Mouse (Mus musculus) thymus, postnatal 10 days (tissue): Measurements from ENCODE around the gene Kank4.
A peak's percentile ranks its signal among the peaks of the same experiment; 100 is the strongest.
"Not testable (repeated sequence)": the region's sequence is repeated elsewhere in the genome, so short reads cannot be mapped to it uniquely, and the experiment has no call there.

ENCODE experiments used
- DNase-seq, 2 experiments: peaks; one replicate each; pipeline ENCODE4 v3.0.0; 2021; ENCODE audit warnings: low spot score in 2 of 2

The Kank4 gene

DNA sequence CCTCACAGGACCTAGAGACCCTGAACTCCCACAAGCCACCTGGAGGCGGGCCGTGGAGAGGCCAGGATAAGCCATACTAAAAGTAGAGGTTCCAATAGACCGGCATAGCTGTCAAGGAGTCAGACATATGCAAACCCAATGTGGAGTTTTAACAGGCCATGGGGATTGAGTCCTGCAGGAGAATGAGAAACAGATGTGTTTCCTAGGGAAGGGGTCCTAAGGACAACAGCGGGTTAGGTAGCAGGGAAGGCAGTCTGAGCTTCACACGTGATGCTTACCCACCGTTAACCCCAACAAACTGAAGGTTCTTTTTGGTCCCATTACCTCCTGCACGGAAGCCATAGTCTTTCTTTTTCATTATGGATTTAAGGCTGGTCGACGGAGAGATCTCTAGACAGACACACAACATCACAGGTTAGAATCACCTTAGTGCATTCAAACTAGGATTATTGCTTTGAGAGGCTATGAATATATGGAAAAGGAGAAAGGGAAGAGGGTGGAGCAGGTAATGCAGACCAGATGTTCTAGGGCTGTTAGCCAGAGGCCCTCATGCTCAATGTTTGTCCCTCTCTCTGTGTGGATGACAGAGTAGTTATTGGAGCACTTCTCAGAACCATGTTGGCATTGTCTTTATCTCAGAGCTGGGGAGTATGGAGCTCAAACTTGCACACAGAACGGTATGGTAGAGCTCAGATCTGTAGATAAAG is 40.5 kb downstream of the Kank4 start:
- DNase-seq: no peak

DNA sequence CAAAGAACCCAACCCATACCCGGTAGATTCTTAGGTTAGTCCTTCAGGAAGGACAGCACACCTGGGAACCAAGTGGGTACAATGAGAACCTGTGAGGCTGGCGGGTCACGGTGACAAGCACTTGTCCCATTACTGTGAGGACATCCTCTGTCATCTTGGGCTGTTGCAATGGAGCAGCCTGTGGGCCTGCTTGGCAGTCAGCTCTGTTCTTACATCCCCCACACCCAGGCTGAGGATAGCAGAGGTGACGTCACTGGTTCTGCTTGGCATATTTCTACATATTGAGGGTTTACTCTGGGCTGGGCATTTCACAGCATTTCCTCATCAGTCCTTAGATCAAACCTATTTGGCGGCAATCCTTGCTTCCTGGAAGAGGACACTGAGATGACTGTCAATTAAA is 43.6 kb downstream of the Kank4 start:
- no peak for DNase-seq

DNA sequence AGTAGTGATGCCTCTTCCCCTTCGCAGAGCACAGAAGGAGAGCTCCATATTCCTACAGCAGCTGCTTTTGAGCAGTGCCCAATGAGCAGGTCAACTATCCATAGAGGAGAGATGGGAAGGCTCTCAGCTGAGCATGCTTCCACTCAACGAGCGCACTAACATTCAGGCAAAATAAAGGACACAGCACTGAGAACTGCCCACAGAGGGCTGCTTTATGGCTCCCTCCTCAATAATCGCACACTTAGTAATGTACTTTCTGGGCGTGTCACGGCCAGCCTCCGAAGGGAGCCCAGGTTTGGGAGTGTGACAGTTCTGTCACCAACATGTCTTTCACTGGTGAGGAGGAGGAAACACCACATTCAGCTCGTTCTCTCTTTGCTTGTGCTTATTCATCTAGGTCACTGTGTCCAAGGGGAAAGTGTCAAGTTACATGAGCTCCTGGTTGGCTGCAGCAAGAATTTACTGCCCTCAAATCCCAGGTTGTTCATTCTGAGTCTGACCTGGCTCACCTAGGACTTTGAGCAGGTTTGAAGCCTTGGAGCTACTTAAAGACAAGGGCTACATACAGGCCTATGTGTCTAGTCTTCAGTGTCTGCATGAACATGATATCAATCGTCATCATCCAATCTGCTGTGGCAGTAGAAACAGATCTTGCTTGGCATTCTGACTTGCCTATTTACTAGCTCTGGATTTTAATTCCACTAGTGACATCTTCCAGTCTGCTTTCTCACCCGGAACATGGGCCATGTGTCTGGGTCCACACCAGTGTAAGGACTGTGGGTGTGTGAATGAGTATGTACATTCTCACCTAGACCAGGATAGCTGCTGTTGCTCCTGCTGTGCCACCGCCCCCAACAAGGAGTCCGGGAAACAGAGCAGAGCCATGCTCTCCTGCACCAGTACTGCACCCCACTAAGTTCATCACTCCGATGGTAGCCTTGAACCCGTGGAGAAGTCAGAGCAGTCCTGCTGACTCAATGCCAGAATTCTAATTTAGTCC is 49.9 kb downstream of the Kank4 start:
- no peak for DNase-seq

DNA sequence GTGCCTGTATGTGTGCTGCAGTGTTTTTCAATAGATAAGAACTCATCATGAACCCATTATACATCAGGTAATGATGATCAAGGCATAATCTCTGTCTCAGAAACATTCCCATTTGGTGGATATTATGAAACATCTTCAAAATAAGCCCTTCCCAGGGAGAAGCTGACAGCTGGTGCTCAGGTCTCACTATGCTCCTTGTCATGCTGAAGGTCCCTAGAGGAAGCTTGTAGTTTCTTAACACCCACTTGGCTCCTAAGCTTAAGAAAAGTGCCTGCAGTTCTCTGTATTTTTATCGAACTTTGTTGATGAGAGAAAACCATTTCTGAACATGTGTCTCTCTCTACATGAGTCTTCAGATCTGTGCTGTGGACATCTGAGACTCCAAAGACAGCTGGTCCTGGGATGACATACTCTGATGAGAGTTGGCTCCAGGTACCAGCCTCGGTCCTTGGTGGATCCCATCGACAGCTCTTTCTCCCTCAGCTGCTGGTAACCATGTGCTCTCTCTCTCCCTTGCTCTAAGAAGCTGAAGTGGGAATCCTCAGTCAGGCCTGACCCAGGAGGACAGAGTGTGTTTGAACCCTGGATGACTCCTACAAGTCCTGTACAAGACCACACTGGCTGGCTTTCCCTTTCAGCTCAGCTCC is 58.3 kb downstream of the Kank4 start:
- DNase-seq: no peak

DNA sequence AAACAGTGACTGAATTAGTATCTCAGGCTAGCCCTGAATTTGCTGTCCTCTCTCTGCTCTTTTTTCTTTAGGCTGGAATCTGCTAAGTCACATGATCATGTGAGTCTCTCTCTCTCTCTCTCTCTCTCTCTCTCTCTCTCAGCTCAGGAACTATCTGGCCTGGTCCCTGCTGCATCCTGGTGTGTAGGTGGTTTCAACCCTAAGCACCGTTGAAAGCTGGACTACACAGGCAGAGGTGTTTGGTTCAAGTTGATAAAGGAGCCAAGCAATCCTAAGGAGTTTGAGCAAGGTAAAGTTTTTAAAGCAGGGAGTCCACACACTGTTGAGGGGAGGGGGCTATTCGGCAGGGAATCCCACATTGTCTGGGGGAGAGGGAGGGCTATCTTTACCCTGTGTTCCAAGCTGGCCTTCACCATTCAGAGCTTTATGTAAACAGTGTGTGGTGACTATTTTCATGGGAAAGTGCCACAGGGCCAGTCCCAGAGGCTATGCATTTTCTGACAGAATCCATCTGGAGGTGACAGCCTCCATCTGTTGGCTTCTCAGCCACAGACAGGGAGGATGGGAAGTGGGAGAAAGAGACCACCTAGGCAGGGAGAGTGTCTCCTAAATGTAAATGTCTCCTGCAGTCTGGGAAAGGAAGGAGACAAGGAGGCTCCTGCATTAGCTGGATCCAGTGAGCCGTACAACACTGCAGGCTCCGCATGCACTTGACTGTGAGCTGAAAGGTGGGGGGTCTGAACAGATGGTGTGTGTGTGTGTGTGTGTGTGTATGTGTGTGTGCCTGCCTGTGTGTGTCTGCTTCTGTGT is 59.1 kb downstream of the Kank4 start:
- no peak for DNase-seq

DNA sequence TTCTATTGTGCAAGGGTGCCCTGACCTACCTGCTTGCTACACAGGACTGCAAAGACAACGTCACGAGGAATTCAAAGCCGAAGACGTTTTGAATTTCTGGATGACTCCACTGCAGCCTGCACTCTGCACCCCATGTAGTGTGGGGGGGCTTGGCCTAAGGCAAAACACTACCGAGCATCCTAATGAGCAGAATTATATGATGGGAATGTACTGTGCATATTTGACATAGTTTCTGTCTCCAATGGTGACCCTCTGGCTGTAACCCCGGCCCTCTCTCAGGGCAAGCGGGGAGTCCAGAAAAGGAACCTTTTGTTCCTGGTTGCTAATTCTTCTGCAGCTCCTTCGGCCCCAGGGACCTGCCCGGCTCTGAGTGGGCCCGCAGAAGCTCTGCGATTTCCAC is 61.2 kb downstream of the Kank4 start:
- DNase-seq: no peak

DNA sequence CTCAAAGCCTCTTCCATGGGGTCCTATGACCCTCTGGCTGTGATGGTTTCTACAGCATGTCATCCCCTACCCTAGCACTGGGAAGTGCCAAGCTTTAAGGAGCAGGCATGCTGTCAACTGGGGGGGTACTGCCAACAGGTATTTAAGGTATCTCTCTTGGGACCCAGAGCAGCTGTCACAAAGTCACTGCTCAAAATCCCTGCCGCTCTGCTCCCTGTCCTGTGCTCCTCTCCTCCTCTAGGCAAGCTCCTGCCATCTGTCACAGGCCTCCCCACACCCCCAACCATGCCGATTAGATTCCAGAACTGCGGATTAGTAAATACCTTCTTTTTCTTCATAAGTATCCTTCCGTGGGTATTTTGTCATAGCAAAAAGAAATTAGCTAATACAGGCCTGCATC is 62.9 kb downstream of the Kank4 start:
- no peak for DNase-seq

DNA sequence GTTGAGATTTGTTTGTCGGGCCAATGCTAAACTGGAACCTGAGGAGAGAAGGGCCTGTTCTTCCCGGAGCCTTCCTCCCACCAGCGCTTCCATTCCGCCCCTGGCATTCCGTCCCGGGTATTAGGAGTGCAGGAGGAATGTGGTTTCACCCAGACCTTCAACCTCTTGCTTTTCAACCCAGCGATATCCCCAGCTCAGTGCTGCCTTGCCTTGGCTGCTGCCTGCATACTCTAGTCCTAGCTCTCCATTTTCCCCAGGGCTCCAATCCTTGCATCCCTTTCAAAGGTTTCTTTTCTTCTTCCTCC is 73.5 kb downstream of the Kank4 start:
- DNase-seq: no peak

DNA sequence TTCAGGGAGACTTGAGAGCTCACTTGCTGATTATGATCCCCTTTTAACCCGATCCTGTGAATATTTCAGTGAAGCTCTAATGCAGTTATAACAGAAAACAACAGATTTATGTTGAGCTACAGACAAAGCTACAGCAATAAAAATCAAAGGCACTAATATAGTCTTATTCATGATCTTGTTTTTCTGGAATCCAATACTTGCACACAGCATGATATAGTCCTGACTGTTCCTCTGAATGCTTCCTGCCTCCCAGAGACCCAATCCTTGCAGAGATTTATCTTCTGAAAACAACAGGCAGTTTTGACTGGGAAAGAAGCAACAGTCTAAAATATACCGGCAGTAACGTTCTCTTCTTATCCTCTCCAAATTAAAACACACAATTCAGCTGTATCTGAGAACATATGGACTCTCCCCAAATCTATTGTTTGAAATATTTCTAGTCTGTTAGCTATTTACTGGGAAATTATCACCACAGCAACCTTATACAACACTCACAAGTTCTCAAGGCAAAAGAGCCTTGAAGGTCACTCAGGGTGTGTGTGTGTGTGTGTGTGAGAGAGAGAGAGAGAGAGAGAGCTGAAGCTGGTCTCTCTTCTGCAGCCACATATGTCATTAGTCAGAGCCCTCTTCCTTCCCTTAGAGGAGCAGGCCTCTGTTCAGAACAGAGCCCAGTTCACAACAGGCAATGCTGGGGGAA is 74.0 kb downstream of the Kank4 start:
- DNase-seq: no peak

DNA sequence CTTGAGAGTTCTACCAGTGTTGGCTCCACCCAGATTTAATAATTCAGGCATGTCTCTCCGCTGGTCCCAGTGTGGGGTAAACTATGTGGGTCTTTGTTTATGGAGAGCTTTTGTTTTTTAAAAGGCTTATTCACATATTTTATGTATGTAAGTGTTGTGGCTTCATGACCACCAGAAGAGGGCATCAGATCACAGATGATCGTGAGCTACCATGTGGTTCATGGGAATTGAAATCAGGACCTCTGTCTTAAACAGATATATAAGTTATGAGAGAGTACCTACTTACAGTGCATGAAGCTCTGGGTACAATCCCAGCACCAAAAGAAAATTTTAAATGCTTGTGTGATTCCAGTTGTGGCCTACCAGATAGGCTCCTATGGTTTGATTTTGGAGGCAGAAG is 77.6 kb downstream of the Kank4 start:
- DNase-seq: no peak

DNA sequence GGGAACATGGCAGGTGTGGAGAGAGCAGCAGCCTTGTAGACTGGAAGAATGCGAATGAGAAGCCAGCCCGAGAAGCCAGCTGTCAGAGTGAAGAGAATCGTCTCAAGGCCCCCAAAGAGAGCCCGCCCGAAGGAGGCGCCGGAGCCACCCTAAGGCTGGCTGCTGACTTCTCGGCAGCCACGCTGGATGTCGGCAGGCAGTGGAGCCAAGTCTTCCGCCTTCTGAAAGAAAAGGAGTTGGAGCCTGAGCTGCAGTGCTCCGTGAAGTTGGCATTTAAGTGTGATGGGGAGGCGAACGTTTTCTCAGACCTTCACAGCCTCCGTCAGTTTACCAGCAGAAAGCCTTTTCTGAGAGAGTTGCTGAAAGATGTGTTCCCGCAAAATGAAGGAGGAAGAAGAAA is 83.7 kb downstream of the Kank4 start:
- no peak for DNase-seq

DNA sequence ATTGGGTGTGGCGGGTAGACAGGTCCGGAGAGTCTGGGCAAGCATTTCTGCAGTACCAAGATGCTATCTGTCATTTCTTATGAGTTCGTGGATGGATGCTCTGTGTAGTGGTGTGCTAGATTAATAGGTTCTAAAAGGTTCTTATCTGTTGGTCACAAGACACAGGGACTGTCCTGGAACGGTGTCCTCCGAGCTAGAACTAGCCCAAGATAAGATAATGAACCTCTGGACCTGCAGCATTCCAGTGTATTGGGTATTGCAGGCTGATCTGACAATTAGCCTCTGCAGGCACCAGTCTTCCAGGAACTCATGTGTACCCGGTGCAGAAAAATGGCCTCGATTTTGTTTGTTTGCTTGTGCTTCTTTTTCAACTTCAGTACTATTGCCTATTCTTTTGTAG is 88.6 kb downstream of the Kank4 start:
- no peak for DNase-seq

DNA sequence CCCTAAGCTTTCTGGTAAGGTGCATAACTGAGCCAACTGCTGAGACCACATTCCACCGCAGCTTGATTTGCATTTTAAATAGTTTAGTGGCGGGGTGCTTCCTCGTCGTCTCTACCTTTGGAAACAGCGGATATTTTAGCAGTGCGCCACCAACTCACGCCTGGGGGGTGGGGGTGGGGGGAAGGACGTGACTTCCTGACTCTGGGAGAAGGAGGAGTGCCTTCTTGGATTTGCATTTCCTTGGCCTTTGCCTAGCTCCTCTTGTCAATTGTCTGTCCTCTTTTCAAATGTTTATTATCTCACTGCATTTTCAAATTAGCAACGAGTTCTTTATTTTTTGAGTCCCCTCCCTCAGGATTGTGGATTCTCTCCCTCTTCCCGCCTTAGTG is 89.4 kb downstream of the Kank4 start:
- no peak for DNase-seq

DNA sequence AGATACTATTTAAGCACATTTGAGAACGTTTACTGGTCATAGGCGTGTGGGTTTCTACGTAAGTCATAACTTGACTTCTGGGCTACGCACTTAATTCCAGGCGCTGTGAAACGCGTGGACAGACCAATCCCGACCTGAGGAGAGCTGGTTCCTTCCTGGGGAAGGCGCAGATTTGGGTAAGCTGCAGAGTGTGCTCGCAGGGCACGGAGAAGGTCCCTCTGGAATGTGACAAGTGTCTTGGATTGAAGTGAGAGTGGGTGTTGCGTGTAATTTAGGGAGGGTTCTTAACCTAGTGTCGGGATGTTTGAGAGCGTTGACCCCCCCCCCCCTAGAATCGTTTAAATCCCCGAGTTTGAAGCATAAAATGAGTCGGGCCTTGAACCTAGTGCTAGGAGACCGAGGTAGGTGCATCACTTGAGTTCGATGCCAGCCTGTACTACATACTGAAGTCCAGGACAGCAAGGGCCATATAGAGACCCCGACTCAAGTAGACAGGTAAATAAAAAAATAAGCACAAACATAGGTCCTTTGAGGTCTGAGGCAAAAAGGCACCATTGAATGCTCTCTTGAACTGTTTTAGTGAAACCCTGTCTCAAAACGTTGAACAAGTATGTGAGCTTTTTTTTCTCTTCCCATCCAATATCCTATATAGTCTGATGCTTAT is 89.9 kb downstream of the Kank4 start:
- no peak for DNase-seq

DNA sequence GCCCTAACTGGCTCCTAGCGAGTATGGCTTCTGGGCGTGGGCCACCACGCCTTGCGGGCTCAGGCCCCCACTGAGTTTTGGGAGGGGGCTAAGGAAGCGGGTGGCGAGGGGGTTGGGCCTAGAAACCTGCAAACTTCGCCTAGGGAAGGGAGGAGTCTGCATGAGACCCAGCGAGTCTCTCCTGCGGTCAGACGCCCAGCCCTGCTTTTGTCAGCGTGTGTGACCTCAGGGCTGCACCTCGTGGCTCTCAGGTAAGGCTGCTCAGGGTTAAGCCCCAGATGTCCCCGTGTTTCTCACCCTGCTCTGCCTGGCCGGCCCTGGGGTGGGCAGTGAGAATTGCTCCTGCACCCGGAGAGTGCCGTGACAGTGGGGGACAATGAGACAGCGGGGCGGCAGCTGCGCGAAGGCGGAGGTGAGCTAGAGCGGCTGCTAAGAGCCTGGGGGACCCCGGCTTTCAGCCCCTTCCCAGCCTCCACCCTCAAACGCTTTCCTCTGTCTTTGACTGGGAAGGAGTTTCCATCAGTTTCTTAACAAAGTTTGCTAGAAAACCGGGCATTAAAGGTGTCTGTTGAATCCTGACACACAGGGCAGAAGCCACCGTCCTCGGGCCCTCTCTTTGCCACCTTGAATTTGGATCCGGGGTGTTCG is 90.6 kb downstream of the Kank4 start, which contains the start of gene L1td1:
TSS of gene L1td1 (plus strand) at position 145 of the 648 bp plus-strand sequence.
- DNase-seq: no peak

DNA sequence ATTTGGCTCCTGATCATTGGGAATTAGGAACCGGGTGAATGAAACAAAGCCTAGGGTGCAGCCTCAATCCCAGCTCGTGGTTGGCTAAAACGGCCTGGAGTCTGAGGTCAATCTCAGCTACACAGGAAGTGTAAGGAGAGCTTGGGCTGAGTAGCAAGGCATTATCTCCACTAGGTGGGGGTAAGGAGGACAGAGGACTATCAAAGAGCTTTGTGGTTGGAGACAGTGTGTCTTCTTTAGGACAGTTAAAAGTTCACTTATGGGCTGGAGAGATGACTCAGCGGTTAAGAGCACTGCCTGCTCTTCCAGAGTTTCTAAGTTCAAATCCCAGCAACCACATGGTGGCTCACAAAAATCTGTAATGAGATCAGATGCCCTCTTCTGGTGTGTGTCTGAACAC is 91.9 kb downstream of the Kank4 start:
- DNase-seq: no peak

DNA sequence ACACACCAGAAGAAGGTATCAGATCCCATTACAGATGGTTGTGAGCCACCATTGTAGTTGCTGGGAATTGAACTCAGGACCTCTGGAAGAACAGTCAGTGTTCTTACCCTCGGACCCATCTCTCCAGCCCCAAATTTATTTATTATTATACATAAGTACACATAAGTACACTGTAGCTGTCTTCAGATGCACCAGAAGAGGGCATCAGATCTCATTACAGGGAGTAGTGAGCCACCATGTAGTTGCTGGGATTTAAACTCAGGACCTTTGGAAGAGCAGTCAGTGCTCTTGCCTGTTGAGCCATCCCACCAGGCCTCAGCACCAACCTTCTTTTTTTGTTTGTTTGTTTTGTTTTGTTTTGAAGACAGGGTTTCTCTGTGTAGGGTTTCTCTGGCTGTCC is 92.7 kb downstream of the Kank4 start:
- not testable (repeated sequence) for DNase-seq

DNA sequence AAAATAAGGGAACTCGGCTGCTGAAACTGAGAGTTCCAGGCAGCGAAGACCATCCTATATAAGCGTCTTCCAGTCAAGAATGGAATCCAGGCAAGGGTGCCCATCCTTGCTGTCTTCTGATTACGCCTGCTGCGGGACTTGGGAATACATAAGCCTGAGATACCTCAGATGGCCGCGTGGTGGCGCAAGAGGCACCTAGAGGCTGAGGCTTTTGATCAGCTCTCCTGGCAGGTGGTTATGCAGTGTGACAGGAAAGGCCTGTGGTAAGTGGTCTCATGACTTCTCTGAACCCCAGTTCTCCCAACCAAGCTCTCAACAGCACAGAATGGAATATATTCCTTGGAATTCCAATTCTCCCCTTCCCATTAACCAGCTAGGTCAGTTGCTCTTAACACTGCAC is 94.9 kb downstream of the Kank4 start:
- peak; percentile 48 to 71 for DNase-seq

DNA sequence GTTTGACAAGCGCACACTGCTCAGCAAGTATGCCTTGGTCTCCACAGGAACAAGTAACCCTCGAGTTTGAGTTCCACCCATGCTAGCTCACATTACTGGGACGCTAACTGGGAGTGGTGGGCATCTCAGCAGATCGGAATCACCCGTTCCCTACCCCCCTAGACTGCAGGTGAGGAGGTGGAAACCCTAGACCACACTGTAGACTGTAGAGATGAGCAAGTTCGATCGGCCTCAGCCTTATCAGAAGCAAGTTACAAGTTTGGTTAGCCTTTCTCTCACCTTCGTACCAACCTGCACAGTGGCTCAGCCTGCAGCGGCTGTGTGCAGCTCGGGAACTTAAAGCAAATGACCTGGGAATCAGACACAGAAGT is 98.8 kb downstream of the Kank4 start:
- DNase-seq: no peak
